Mouse (Mus musculus): ENCODE results near the gene Ppm1n.

The Ppm1n gene

GRCm38 (mm10) chr7:19282791-19283405 lies 3.0 kb upstream of the Ppm1n start:
- DNase-seq (ENCODE audit: low read depth, low spot score) = peak; percentile 56

GRCm38 (mm10) chr7:19282385-19282784 lies 2.5 kb upstream of the Ppm1n start, which contains the start of gene Rtn2:
TSS of gene Rtn2 (plus strand) at chr7:19282624.
- peak; percentile 65 for DNase-seq (ENCODE audit: low read depth, low spot score)

GRCm38 (mm10) chr7:19281680-19282304 lies 1.9 kb upstream of the Ppm1n start:
- peak; percentile 51 for DNase-seq (ENCODE audit: low read depth, low spot score)

- DNase-seq (ENCODE audit: low read depth, low spot score) = no peak
Measured at GRCm38 (mm10) chr7:19279052-19279451, 812 bp downstream of the Ppm1n start.

- DNase-seq (ENCODE audit: low read depth, low spot score) = no peak
Measured at GRCm38 (mm10) chr7:19276253-19276652, 3.6 kb downstream of the Ppm1n start.

- DNase-seq (ENCODE audit: low read depth, low spot score) = peak; percentile 48
Measured at GRCm38 (mm10) chr7:19272173-19272764, 7.6 kb downstream of the Ppm1n start.

- peak; percentile 84 for DNase-seq (ENCODE audit: low read depth, low spot score)
Measured at GRCm38 (mm10) chr7:19271238-19272172, 8.4 kb downstream of the Ppm1n start, which contains the start of gene Vasp. TSS of gene Vasp (minus strand) at chr7:19271817.

GRCm38 (mm10) chr7:19270509-19271237 lies 9.2 kb downstream of the Ppm1n start:
- peak; percentile 37 for DNase-seq (ENCODE audit: low read depth, low spot score)

DNA sequence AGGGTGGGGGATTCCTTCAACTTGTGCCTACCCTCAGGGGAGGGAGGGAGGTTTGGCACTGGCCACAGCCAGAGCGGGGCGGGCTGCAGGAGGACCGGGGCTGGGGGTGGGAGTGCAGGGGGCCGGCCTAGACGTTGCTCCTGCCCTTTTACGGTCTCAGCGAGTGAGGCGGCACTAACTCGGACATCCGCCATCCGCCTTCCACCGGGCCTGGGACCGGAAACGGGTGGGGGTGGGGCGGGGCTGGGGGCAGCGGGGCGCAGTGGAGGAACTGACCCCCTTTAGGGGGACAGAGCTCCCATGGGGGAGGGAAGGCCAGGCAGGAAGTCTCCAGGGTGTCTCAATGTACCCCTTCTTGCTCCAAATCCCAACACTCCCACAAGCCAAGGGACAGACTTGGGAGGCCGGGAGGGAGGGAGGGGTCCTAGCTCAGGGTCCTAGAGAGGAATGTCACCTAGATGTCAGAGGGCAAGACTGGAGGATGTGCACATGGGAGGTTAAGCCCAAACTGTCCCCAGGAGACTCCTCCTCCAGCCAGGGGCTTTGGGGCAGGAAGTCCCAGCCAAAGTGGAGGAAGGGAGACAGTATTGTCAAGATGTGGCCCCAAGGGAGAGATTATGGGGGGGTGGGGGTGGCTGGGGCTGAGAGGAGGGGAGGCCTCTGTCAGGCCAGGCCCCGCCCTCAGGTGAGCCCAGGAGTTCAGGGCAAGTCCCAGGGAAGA lies 10.0 kb downstream of the Ppm1n start:
- peak; percentile 68 for DNase-seq (ENCODE audit: low read depth, low spot score)

DNA sequence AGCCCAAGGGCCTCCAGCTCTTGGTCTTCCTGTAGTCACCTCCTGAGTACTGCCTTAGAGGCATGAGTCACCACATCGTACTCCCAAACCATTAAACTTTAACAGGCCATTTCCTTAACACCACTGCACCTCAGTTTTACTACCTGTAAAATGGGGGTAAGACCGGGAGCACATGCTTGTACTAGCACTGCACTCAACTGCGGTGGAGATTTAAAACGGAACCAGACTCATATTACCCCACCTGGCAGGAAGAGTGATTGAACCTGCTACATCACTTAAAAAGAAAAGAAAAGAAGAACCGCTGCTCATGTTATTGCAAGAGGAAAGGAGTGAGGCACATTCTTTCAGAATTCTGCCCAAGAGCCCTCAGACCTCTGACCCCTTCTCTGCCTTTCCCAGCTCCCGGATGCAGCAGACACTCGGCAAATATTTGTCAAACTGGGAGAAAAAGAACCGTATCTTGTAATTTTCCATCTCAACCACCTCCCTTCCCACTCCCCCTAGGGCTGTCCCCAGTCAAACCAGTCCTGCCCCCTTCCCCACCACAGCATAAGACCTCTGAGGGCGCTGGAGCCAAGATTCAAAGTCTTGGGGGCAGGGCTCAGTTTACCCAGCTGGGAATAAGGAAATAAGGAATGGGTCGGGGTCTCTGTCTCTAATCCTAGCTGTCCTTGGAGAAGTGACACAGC lies 10.7 kb downstream of the Ppm1n start:
- DNase-seq (ENCODE audit: low read depth, low spot score) = peak; percentile 53

- no peak for DNase-seq (ENCODE audit: low read depth, low spot score)
Measured at GRCm38 (mm10) chr7:19267051-19267450, 12.8 kb downstream of the Ppm1n start.

- no peak for DNase-seq (ENCODE audit: low read depth, low spot score)
Measured at GRCm38 (mm10) chr7:19265928-19266822, 13.7 kb downstream of the Ppm1n start.

- no peak for DNase-seq (ENCODE audit: low read depth, low spot score)
Measured at GRCm38 (mm10) chr7:19265147-19265546, 14.7 kb downstream of the Ppm1n start.

DNA sequence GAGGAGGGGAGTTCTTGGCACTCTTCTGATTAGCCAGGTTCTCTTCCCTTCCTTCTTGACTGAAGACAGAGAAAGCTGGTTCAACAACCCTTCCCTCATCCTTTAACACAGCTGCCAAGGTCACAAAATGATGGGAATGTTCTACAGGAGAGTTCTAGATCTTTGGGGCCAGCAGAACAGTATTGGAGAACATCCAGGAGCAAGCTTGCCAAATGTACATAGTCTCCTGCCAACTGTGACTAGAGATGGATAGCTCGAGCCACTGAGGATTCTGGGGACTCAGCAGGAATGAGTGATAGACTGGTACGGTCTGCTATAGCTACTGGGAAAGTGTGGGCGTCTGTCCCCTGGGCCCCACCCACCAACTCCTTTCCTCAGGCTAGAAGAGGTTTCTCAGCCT lies 21.5 kb downstream of the Ppm1n start:
- no peak for DNase-seq (ENCODE audit: low read depth, low spot score)

DNA sequence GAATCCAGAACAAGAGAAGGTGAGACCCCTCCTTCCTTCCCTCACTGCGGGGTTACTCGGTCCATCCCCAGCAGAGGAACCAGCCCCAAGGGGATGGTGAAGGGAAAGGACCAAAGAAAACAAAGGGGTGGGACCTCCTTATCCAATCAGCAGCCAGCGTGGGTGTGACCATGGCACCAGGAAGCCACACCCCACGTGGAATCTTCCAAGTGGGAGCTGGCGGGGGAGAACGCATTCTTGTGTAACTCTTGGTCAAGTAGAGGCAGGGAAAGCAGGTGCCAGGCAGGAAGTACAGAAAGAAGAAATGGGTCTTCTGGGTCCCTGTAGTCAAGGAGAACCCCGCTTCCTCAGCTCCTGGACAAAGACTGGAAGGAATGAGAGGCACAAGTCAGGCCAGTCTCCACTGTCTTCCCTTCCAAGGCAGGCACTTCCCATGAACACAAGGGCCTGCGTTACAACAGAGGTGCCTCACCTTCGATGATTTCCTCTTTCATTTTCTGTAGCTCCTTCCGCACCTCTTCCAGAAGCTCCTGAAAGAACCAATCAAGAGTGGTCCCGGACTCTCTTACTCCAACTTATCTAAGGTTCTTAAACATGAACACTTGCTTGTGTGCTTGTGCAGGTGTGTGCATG lies 22.4 kb downstream of the Ppm1n start:
- peak; percentile 54 for DNase-seq (ENCODE audit: low read depth, low spot score)

DNA sequence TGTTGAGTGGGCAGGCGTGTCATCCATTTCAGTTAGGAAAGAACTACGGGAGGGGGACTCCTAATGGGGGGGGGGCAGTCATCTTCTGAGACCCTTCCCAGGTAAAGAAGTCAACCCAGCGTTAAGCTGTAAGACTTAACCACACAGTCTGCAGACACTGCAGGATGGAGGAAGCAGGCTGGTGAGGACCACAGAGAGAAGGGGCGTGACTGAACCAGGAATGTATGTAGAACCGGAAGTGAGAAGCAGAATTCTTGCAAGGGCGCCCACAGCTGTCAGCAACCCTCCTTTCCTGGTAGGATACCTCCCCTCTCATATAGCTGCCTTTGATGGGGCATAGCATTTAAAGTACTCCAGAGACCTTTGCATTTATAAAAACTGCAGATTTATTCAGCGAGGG lies 23.3 kb downstream of the Ppm1n start:
- no peak for DNase-seq (ENCODE audit: low read depth, low spot score)

DNA sequence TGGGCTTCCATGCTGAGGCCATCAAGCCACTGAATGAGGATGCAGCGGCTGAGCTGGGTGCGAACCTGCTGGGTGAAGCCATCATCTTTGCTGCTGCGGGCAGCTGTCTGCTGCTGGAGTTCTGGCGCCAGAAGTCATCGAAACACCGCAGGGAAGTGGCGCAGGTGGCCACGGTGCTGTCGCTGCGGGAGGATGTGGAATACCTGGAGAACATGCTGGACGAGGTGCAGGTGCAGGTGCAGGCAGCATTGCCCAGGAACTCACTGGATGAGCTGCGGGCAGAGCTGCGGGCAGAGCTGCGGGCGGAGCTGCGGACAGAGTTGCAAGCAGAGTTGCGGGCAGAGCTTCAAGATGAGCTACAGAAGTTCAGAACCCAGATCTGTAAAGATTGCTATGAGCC lies 24.5 kb downstream of the Ppm1n start:
- no peak for DNase-seq (ENCODE audit: low read depth, low spot score)

DNA sequence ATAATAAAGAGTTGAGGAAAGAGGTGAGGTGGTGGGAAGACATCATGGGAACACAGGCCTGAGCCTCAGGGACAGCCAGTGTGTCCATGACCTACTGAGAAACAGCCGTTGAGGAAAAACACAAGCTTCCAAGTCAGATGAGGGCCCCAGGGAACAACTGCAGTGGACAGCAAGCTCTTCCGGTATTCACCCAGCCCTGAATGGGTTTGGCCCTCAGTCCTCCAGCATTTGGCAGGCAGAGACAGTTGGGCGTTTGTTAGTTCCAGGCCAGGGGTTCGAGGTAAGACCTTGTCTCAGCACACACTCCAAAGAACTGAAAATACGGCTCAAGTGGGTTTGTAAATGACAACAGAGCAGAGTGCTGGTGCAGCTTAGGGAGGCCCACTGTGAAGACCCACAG lies 26.4 kb downstream of the Ppm1n start:
- DNase-seq (ENCODE audit: low read depth, low spot score) = no peak
